Mouse (Mus musculus): ENCODE measurements around the gene Gm13762. TPM values are rescaled to one million over a fixed set of nuclear protein-coding genes. Genes with fewer than 3 reads are reported as not detected.

Gene Gm13762
- total and polyA plus RNA-seq, 3 experiments, result not detected

Other genes with a start within 250 kb of the Gm13762 start
- gene Olfr1197, start 247.9 kb downstream of the Gm13762 start, total RNA-seq (2012; rRNA removed), result not detected in 2 replicates
- not detected for gene Olfr1197, start 247.9 kb downstream of the Gm13762 start, polyA plus RNA-seq (2012; ENCODE audit: insufficient read depth in 1 of 2, insufficient read length in 2 of 2, low read depth in 1 of 2, low replicate concordance in 2 of 2, missing spikeins in 1 of 2)
- gene Olfr1198, start 228.9 kb downstream of the Gm13762 start, total RNA-seq (2012; rRNA removed), result not detected in 2 replicates
- gene Olfr1198, start 228.9 kb downstream of the Gm13762 start, polyA plus RNA-seq (2012; ENCODE audit: insufficient read depth in 1 of 2, insufficient read length in 2 of 2, low read depth in 1 of 2, low replicate concordance in 2 of 2, missing spikeins in 1 of 2), result not detected
- not detected in 2 replicates for gene Olfr1199, start 219.8 kb downstream of the Gm13762 start, total RNA-seq (2012; rRNA removed)
- gene Olfr1199, start 219.8 kb downstream of the Gm13762 start, polyA plus RNA-seq (2012; ENCODE audit: insufficient read depth in 1 of 2, insufficient read length in 2 of 2, low read depth in 1 of 2, low replicate concordance in 2 of 2, missing spikeins in 1 of 2), result not detected
- gene Olfr1200, start 209.8 kb downstream of the Gm13762 start, total RNA-seq (2012; rRNA removed), result not detected in 2 replicates
- not detected for gene Olfr1200, start 209.8 kb downstream of the Gm13762 start, polyA plus RNA-seq (2012; ENCODE audit: insufficient read depth in 1 of 2, insufficient read length in 2 of 2, low read depth in 1 of 2, low replicate concordance in 2 of 2, missing spikeins in 1 of 2)
- gene Olfr1201, start 187.2 kb downstream of the Gm13762 start, total RNA-seq (2012; rRNA removed), result not detected in 2 replicates
- gene Olfr1201, start 187.2 kb downstream of the Gm13762 start, polyA plus RNA-seq (2012; ENCODE audit: insufficient read depth in 1 of 2, insufficient read length in 2 of 2, low read depth in 1 of 2, low replicate concordance in 2 of 2, missing spikeins in 1 of 2), result not detected
- not detected in 2 replicates for gene Olfr1202, start 165.8 kb downstream of the Gm13762 start, total RNA-seq (2012; rRNA removed)
- not detected for gene Olfr1202, start 165.8 kb downstream of the Gm13762 start, polyA plus RNA-seq (2012; ENCODE audit: insufficient read depth in 1 of 2, insufficient read length in 2 of 2, low read depth in 1 of 2, low replicate concordance in 2 of 2, missing spikeins in 1 of 2)
- not detected in 2 replicates for gene Olfr1205, start 150.5 kb downstream of the Gm13762 start, total RNA-seq (2012; rRNA removed)
- gene Olfr1205, start 150.5 kb downstream of the Gm13762 start, polyA plus RNA-seq (2012; ENCODE audit: insufficient read depth in 1 of 2, insufficient read length in 2 of 2, low read depth in 1 of 2, low replicate concordance in 2 of 2, missing spikeins in 1 of 2), result not detected
- gene Olfr1204, start 131.0 kb downstream of the Gm13762 start, total RNA-seq (2012; rRNA removed), result not detected in 2 replicates
- not detected for gene Olfr1204, start 131.0 kb downstream of the Gm13762 start, polyA plus RNA-seq (2012; ENCODE audit: insufficient read depth in 1 of 2, insufficient read length in 2 of 2, low read depth in 1 of 2, low replicate concordance in 2 of 2, missing spikeins in 1 of 2)
- gene Olfr1206, start 117.0 kb downstream of the Gm13762 start, total RNA-seq (2012; rRNA removed), result not detected in 2 replicates
- gene Olfr1206, start 117.0 kb downstream of the Gm13762 start, polyA plus RNA-seq (2012; ENCODE audit: insufficient read depth in 1 of 2, insufficient read length in 2 of 2, low read depth in 1 of 2, low replicate concordance in 2 of 2, missing spikeins in 1 of 2), result not detected
- not detected in 2 replicates for gene Olfr1208, start 78.0 kb downstream of the Gm13762 start, total RNA-seq (2012; rRNA removed)
- not detected for gene Olfr1208, start 78.0 kb downstream of the Gm13762 start, polyA plus RNA-seq (2012; ENCODE audit: insufficient read depth in 1 of 2, insufficient read length in 2 of 2, low read depth in 1 of 2, low replicate concordance in 2 of 2, missing spikeins in 1 of 2)
- gene Olfr1209, start 65.1 kb downstream of the Gm13762 start, total RNA-seq (2012; rRNA removed), result not detected in 2 replicates
- gene Olfr1209, start 65.1 kb downstream of the Gm13762 start, polyA plus RNA-seq (2012; ENCODE audit: insufficient read depth in 1 of 2, insufficient read length in 2 of 2, low read depth in 1 of 2, low replicate concordance in 2 of 2, missing spikeins in 1 of 2), result not detected
- not detected in 2 replicates for gene Olfr1211, start 42.2 kb downstream of the Gm13762 start, total RNA-seq (2012; rRNA removed)
- not detected for gene Olfr1211, start 42.2 kb downstream of the Gm13762 start, polyA plus RNA-seq (2012; ENCODE audit: insufficient read depth in 1 of 2, insufficient read length in 2 of 2, low read depth in 1 of 2, low replicate concordance in 2 of 2, missing spikeins in 1 of 2)
- not detected in 2 replicates for gene Olfr1212, start 26.3 kb downstream of the Gm13762 start, total RNA-seq (2012; rRNA removed)
- not detected for gene Olfr1212, start 26.3 kb downstream of the Gm13762 start, polyA plus RNA-seq (2012; ENCODE audit: insufficient read depth in 1 of 2, insufficient read length in 2 of 2, low read depth in 1 of 2, low replicate concordance in 2 of 2, missing spikeins in 1 of 2)
- gene Olfr1214, start 12.4 kb upstream of the Gm13762 start, total RNA-seq (2012; rRNA removed), result not detected in 2 replicates
- gene Olfr1214, start 12.4 kb upstream of the Gm13762 start, polyA plus RNA-seq (2012; ENCODE audit: insufficient read depth in 1 of 2, insufficient read length in 2 of 2, low read depth in 1 of 2, low replicate concordance in 2 of 2, missing spikeins in 1 of 2), result not detected
- not detected in 2 replicates for gene Olfr1215, start 26.7 kb upstream of the Gm13762 start, total RNA-seq (2012; rRNA removed)
- gene Olfr1215, start 26.7 kb upstream of the Gm13762 start, polyA plus RNA-seq (2012; ENCODE audit: insufficient read depth in 1 of 2, insufficient read length in 2 of 2, low read depth in 1 of 2, low replicate concordance in 2 of 2, missing spikeins in 1 of 2), result not detected
- gene Olfr1216, start 38.1 kb upstream of the Gm13762 start, total RNA-seq (2012; rRNA removed), result not detected in 2 replicates
- not detected for gene Olfr1216, start 38.1 kb upstream of the Gm13762 start, polyA plus RNA-seq (2012; ENCODE audit: insufficient read depth in 1 of 2, insufficient read length in 2 of 2, low read depth in 1 of 2, low replicate concordance in 2 of 2, missing spikeins in 1 of 2)
- gene Olfr1217, start 51.8 kb upstream of the Gm13762 start, total RNA-seq (2012; rRNA removed), result not detected in 2 replicates
- under 1 TPM in 1 of 2 experiments, not detected in 1; 0.03 TPM for gene Olfr1217, start 51.8 kb upstream of the Gm13762 start, polyA plus RNA-seq (2012; ENCODE audit: insufficient read depth in 1 of 2, insufficient read length in 2 of 2, low read depth in 1 of 2, low replicate concordance in 2 of 2, missing spikeins in 1 of 2)
- not detected in 2 replicates for gene Olfr1218, start 80.9 kb upstream of the Gm13762 start, total RNA-seq (2012; rRNA removed)
- not detected for gene Olfr1218, start 80.9 kb upstream of the Gm13762 start, polyA plus RNA-seq (2012; ENCODE audit: insufficient read depth in 1 of 2, insufficient read length in 2 of 2, low read depth in 1 of 2, low replicate concordance in 2 of 2, missing spikeins in 1 of 2)
- not detected in 2 replicates for gene Olfr1219, start 103.2 kb upstream of the Gm13762 start, total RNA-seq (2012; rRNA removed)
- gene Olfr1219, start 103.2 kb upstream of the Gm13762 start, polyA plus RNA-seq (2012; ENCODE audit: insufficient read depth in 1 of 2, insufficient read length in 2 of 2, low read depth in 1 of 2, low replicate concordance in 2 of 2, missing spikeins in 1 of 2), result not detected
- gene Olfr1220, start 126.6 kb upstream of the Gm13762 start, total RNA-seq (2012; rRNA removed), result not detected in 2 replicates
- not detected for gene Olfr1220, start 126.6 kb upstream of the Gm13762 start, polyA plus RNA-seq (2012; ENCODE audit: insufficient read depth in 1 of 2, insufficient read length in 2 of 2, low read depth in 1 of 2, low replicate concordance in 2 of 2, missing spikeins in 1 of 2)
- gene Olfr1221, start 137.0 kb upstream of the Gm13762 start, total RNA-seq (2012; rRNA removed), result not detected in 2 replicates
- not detected for gene Olfr1221, start 137.0 kb upstream of the Gm13762 start, polyA plus RNA-seq (2012; ENCODE audit: insufficient read depth in 1 of 2, insufficient read length in 2 of 2, low read depth in 1 of 2, low replicate concordance in 2 of 2, missing spikeins in 1 of 2)
- gene Olfr1222, start 152.8 kb upstream of the Gm13762 start, total RNA-seq (2012; rRNA removed), result not detected in 2 replicates
- not detected for gene Olfr1222, start 152.8 kb upstream of the Gm13762 start, polyA plus RNA-seq (2012; ENCODE audit: insufficient read depth in 1 of 2, insufficient read length in 2 of 2, low read depth in 1 of 2, low replicate concordance in 2 of 2, missing spikeins in 1 of 2)
- not detected in 2 replicates for gene Olfr1223, start 171.3 kb upstream of the Gm13762 start, total RNA-seq (2012; rRNA removed)
- gene Olfr1223, start 171.3 kb upstream of the Gm13762 start, polyA plus RNA-seq (2012; ENCODE audit: insufficient read depth in 1 of 2, insufficient read length in 2 of 2, low read depth in 1 of 2, low replicate concordance in 2 of 2, missing spikeins in 1 of 2), result not detected
- gene Olfr1224-ps1, start 183.8 kb upstream of the Gm13762 start, total RNA-seq (2012; rRNA removed), result not detected in 2 replicates
- not detected for gene Olfr1224-ps1, start 183.8 kb upstream of the Gm13762 start, polyA plus RNA-seq (2012; ENCODE audit: insufficient read depth in 1 of 2, insufficient read length in 2 of 2, low read depth in 1 of 2, low replicate concordance in 2 of 2, missing spikeins in 1 of 2)
- not detected in 2 replicates for gene Olfr1225, start 194.4 kb upstream of the Gm13762 start, total RNA-seq (2012; rRNA removed)
- gene Olfr1225, start 194.4 kb upstream of the Gm13762 start, polyA plus RNA-seq (2012; ENCODE audit: insufficient read depth in 1 of 2, insufficient read length in 2 of 2, low read depth in 1 of 2, low replicate concordance in 2 of 2, missing spikeins in 1 of 2), result not detected
- gene Olfr1226, start 219.8 kb upstream of the Gm13762 start, total RNA-seq (2012; rRNA removed), result not detected in 2 replicates
- gene Olfr1226, start 219.8 kb upstream of the Gm13762 start, polyA plus RNA-seq (2012; ENCODE audit: insufficient read depth in 1 of 2, insufficient read length in 2 of 2, low read depth in 1 of 2, low replicate concordance in 2 of 2, missing spikeins in 1 of 2), result not detected